Mouse (Mus musculus) left cerebral cortex, postnatal 36 days (tissue): Measurements from ENCODE around the gene Cebpa. TPM values are rescaled to one million over a fixed set of nuclear protein-coding genes. Genes with fewer than 3 reads are reported as not detected.

Source experiments
- microRNA-seq: library from miRNA; unstranded; fragments of <30 nt; microRNA quantifications from one replicate; pipeline ENCODE4 v1.2.0, GENCODE M21; 2022
- total RNA-seq, 2 experiments: library from RNA; stranded (reverse); gene quantifications; 2 replicates each; pipeline ENCODE4 v1.2.3; 2021

Cebpa gene
- total RNA-seq, 2 experiments from 2014 or later = 9.3 to 11.0 TPM

Small RNA genes lying within 50 kb of the gene (microRNA-seq; reads per million reads assigned to microRNA genes)
- not detected for gene Gm25033

Other genes with a start within 250 kb of the Cebpa start
- gene Pepd, start 206.9 kb upstream of the Cebpa start, total RNA-seq = 10 to 100 TPM; 29.5 to 31.3 TPM
- 10 to 100 TPM; 35.0 to 37.1 TPM for gene Cebpg, start 62.7 kb upstream of the Cebpa start, total RNA-seq
- gene Slc7a10, start 67.1 kb downstream of the Cebpa start, total RNA-seq = 10 to 100 TPM; 41.1 to 42.7 TPM
- gene Lrp3, start 96.2 kb downstream of the Cebpa start, total RNA-seq = 10 to 100 TPM; 81.8 to 89.0 TPM
- 10 to 100 TPM; 22.2 to 28.9 TPM for gene Gpatch1, start 199.1 kb downstream of the Cebpa start, total RNA-seq
- gene Rhpn2, start 214.9 kb downstream of the Cebpa start, total RNA-seq = 1 to 10 TPM; 4.8 to 5.1 TPM